Mouse (Mus musculus) spleen, postnatal 14 days (tissue): ENCODE measurements around the gene Acox1.
A peak's percentile ranks its signal among the peaks of the same experiment; 100 is the strongest.

Experiments
- DNase-seq, 2 experiments: peaks; one replicate each; pipeline ENCODE4 v3.0.0; 2021 to 2022; ENCODE audit warnings: low spot score in 2 of 2

Acox1 gene

GRCm38 (mm10) chr11:116198639-116199531, at the start of gene Acox1, which contains the start of gene Ten1:
Gene Acox1, minus strand, starts transcription at chr11:116199045.
Gene Ten1, plus strand, starts transcription at chr11:116198855.
- DNase-seq: peak; percentile 88 to 89

DNA sequence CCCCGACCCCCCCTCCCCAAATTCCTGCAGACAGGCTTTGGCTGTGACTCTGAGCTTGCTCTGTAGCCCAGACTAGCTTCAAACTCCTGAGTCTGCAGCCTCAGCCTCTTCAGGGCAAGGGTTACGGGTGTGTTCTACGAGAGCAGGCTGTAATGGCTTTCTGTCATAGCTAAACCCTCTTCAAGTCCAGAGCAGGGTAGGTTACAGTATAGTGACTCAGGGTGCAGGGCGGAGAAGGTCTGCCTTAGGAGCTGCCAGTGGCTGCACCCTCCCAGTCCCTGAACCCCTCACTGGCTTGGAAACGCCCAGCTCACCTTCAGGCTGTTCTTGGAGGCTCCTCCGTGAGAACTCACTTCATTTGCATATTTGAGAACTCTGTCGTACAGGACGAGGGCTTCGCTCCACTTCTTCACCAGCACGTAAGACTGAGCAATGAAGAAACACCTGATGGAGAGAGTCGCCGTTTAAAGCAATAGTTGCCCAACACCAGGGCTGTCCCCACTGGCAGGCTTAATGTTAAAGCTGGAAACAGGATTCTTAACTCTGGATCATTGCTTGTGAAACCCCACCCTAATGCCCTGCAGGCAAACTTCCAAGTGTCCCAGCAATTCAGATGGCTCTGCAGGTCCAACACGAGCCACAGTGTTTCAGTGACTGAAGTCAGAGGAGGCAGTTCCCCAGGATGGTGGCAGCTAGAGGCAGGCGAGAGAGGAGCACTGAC, 48.8 kb upstream of the Acox1 start:
- DNase-seq: no peak

GRCm38 (mm10) chr11:116245616-116246015, 46.8 kb upstream of the Acox1 start:
- no peak for DNase-seq

DNA sequence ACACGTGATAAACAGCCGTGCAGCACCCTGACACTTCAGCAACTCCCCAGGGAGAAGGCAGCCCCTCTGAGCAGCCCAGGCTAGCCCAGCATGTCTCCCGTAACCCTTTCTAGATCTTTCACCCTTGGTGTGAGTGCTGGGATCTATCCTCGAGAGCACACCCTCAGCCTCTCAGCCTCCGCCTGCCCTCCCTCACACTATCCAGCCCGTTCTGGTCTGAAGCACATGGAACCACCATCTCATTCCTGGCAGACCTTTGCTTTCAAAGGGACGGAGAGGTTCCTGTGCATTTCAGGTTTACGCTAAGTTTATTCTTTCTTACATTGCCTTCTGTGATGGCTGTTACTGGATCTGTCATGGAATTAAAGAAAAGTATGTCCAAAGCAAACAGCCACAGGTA, 45.7 kb upstream of the Acox1 start:
- DNase-seq: no peak

DNA sequence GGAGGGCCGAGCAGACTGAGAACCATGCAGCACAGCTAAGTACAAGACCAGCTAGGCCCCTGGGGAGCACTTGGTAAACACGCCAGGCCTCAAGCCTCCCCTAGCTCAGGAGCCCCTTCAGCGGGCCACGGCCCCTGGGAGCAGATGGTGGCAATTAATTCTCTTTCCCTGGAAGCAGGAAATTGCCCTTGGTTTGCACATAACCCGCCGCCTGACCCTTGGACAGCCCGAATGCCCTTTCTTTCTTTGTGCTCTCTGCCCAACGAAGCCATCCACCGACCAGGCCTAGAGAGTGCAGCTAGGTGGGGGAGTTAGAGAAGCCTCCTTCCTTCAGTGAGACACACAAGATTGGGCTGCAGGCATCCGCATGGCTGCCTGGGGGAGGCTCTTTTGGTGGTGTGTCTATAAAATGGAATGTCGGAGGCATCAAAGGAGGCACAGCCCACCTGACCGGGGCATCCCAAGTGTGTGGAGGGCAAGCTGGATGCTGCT, 42.9 kb upstream of the Acox1 start:
- DNase-seq: no peak

GRCm38 (mm10) chr11:116239797-116240196, 41.0 kb upstream of the Acox1 start:
- DNase-seq: no peak

DNA sequence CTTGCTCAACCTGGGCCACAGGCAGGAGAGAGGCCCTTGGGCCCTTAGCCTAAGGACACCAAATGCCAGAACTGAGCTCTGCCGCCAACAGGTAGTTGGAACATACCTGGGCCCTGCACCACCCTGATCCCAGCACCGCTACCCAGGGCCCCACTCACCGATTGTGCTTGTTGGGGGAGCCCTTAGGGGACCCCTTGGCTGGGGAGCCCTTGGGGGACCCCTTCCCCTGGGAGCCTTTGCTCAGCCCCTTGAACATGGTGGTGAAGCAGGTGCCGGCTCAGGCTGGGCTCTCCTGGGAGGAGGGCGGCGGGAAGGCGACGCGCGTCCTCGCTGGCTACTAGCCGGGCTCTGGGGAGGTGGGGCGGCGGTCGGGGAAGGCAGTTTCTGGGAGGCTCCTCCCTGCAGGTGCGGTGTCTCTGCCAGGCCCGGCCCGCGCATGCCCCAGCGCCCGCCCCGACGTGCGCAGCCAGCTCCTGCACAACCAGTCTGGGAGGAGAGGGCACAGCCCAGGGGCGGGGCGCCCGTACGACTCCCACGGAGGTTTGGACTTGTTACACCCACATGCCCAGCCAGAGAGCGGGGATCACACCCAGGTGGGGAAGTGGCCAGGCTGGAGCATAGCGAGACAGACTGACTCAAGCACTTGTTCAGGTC, 39.0 kb upstream of the Acox1 start, which contains the start of gene Evpl:
Evpl (minus strand) TSS at position 336 of the 654 bp plus-strand sequence.
- no peak for DNase-seq

DNA sequence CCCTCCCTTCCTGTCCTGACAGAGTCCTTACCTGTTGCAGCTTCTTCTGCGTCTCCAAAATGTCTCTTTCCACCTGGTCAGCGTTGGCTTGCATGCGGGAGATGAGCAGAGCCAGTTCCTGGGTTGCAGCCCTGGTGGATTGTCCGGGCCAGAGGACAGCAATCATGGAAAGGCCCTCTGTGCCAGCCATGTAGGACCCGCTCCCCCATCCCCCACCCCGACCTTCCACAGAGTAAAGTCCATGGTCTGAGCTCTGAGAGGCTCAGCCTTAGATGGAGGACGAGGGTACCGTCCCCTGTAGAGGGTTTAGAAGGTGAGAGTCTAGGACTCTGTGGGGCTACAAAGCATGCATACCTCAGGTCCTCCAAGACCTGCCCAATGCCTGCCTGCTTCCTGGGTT, 36.1 kb upstream of the Acox1 start:
- no peak for DNase-seq

DNA sequence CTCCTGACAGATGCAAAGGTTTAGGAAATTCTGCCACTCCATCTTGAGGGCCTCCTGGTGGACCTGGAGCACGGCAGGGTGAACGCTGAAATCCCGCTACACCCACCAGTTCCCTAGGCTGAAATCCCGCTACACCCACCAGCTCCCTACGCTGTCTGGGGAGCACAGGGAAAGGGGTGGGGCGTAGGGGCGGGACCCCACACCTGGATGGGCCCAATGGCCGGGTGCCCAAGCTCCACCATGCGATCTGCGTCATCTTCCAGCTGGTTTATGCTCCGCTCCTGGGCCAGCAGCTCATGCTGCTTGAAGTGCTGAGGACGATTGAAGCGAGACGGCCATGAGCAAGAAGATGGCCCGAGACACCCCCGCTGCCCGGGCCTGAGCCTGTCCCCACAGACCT, 33.6 kb upstream of the Acox1 start:
- DNase-seq: no peak

GRCm38 (mm10) chr11:116228699-116229098, 29.9 kb upstream of the Acox1 start:
- no peak for DNase-seq

GRCm38 (mm10) chr11:116226414-116226813, 27.6 kb upstream of the Acox1 start:
- peak; percentile 67 to 84 for DNase-seq

DNA sequence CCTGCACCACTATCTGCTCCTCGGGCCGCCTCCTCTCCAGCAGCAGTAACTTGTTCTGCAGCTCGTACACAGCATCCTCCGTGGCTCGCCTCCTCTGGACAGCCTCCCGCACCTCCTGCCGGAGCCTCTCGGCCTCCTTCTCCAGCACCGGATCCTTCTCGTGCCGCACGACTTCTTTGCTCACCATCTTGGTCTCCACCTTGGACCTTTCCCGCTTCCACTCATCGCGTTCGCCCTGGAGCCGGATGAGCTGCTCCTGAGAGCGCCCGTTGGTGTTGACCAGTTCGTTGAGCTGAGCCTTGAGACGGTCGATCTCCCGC, 23.9 kb upstream of the Acox1 start:
- DNase-seq: no peak

GRCm38 (mm10) chr11:116221931-116222739, 23.3 kb upstream of the Acox1 start:
- no peak for DNase-seq

DNA sequence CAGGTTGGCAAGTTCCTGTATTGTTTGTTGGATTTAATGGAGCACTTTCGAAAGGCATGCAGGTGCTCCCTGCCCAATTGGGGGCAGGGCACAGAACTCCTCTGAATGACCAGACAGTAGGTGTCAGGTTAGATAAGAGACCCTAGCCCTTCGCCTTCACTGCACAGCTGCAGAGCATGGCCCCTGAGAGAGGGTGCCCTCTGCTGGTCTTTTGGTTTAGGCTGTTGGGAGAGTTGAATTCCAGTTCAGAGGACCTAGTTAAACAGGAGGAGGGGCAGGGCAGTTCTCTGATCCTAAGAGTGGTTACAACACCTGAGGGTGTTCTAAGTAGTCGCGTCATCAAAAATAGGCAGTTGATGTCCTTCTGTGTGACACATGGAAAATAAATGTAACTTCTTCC, 21.0 kb upstream of the Acox1 start:
- peak in 1 of 2 experiments; percentile 58 for DNase-seq

DNA sequence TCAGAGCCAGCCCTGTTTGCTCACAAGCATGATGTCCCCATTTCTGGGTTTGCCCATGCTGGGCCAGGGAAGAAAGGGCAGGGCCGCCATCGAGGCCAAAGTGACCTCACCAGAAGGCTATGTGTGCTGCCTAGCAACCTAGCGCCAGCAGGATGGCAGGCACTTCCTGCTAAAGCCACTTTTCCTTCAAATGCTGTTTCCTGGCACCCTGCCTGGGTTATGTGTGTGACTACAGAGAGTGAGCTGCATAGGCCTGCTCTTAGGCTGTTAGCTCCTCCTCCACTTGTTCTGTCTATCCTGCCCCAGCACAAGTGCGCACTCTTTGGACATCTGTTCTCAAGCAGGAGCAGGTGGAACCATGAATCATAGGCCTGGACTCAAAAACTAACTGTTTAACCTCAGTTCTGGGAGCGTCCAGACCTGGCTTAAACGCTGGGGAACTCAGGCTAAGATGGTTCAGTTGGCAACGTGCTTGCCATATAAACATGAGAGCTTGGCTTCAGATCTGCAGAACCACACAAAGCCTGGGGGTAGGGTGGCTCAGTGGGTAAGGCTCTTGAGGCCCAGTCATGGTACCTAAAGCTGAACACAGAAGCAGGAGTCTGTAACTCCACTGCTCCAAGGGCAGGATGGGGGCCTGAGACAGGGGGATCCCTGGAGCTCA, 20.0 kb upstream of the Acox1 start:
- no peak for DNase-seq

DNA sequence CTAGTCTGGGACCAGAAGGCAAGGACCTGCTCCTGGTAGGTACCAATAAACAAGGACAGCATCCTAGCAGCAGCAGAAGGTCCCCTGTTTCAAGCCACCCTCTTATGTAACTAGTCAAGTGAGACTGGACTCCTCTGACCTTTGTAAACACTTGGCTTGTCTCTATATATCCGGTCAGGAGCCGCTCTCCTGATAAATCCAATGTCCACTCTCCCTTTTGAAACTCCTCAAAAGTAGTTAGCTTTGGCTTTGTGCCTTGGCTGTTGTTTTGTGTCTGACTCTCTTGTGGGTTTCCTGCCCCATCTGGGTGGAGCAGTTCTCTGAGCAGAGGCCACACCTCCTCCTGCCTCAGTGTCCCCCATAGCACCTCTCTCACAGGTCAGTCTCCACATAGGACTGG, 19.4 kb upstream of the Acox1 start:
- DNase-seq: no peak

- DNase-seq: no peak
Observed at GRCm38 (mm10) chr11:116216549-116216948, 17.7 kb upstream of the Acox1 start.

DNA sequence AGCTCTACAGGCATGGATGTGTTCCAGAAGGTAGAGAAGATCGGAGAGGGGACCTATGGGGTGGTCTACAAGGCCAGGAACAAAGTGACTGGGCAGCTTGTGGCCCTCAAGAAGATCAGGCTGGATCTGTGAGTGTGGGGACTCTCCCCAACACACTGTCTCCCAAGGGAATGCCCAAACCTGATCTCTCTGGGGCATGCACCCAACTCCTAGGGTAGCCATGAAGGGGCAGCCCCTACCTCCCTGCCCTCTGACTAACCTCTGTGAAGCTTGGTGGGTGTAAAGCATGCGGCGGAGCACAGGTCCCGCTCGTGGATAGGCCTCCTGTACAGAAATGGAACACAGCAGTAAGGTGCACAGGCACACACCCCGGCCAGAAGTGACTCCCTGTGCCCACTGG, 17.1 kb upstream of the Acox1 start:
- no peak for DNase-seq

GRCm38 (mm10) chr11:116215181-116215580, 16.3 kb upstream of the Acox1 start:
- DNase-seq: peak in 1 of 2 experiments; percentile 23

DNA sequence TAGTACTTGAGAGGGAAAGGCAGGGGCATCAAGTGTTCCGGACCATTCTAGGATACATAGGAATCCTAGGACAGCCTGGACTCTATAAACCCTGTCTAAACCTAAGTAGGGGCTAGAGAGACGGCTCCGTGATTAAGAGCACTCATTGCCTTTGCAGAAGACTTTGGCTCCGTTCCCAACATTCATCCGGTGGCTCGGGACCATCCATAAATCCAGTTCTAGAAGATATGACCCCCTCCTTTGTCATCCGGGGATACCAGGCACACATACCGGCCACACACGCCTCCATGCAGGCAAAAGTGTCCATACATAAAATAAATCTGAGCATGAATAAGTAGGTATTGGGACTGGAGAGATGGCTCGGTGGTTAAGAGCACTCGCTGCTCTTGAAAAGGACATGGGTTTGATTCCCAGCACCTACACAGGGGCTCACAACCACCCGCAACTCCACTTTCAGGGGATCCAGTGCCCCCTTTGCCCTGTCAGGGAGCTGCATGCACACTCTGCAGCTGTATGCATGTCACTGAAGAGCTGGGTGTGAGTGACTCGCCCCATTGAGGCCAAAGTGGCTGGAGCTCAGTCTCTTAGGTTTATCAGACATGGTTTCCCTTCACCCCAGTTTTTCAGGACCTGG, 15.1 kb upstream of the Acox1 start:
- no peak for DNase-seq
